Mouse (Mus musculus) limb, embryonic 11.5 days (tissue): ENCODE measurements at regions not wholly inside any gene's neighbourhood (a gene's known extent, or its start where the extent isn't known, plus 50 kb on each side); places are given as distances from the start of the nearest gene placed in this dataset.

Experiments
- ATAC-seq: fragments of 200-750 bp; cut with Nextera tagmentation; 2 replicates; pipeline ENCODE4 v1.8.0; 2017; ENCODE audit warnings: low read depth; ENCODE audit not compliant: insufficient number of reproducible peaks, low FRiP score, low TSS enrichment
- DNase-seq: peaks from one replicate; pipeline ENCODE4 v3.0.0-alpha.2; 2015; ENCODE audit warnings: low spot score
- H3K27ac ChIP-seq: fragments of 300-500 bp; sonication (generic); replicated peaks from 2 replicates; pipeline ENCODE4 v1.5.1; 2014; ENCODE audit warnings: low read depth, mild to moderate bottlenecking, low read length
- H3K27me3 ChIP-seq: fragments of 300-500 bp; sonication (generic); 2 replicates; pipeline ENCODE4 v1.6.1; 2014; ENCODE audit warnings: mild to moderate bottlenecking, low read length, mixed read lengths; ENCODE audit not compliant: control insufficient read depth, insufficient read depth
- H3K36me3 ChIP-seq: fragments of 300-500 bp; sonication (generic); 2 replicates; pipeline ENCODE4 v1.6.1; 2014; ENCODE audit warnings: mild to moderate bottlenecking, low read length, moderate library complexity, mixed read lengths; ENCODE audit not compliant: control insufficient read depth, insufficient read depth
- H3K4me1 ChIP-seq: fragments of 300-500 bp; sonication (generic); 2 replicates; pipeline ENCODE4 v1.6.1; 2014; ENCODE audit warnings: low read length, mixed read lengths; ENCODE audit not compliant: control insufficient read depth, insufficient read depth
- H3K4me2 ChIP-seq: fragments of 300-500 bp; sonication (generic); 2 replicates; pipeline ENCODE4 v1.6.1; 2014; ENCODE audit warnings: low read depth, mild to moderate bottlenecking, moderate library complexity; ENCODE audit not compliant: severe bottlenecking
- H3K4me3 ChIP-seq: fragments of 300-500 bp; sonication (generic); 2 replicates; pipeline ENCODE4 v1.5.1; 2014; ENCODE audit warnings: low read depth, low read length
- H3K9ac ChIP-seq: fragments of 300-500 bp; sonication (generic); 2 replicates; pipeline ENCODE4 v1.6.1; 2014; ENCODE audit warnings: mild to moderate bottlenecking, low read length
- H3K9me3 ChIP-seq: fragments of 300-500 bp; sonication (generic); 2 replicates; pipeline ENCODE4 v1.6.1; 2016; ENCODE audit warnings: low read length; ENCODE audit not compliant: control insufficient read depth
- WGBS: fragments of 180-500 bp; shearing (Covaris S2); extraction: QIAGEN DNeasy Blood & Tissue Kit; methylation state at CpG from one replicate; pipeline ENCODE4 v1.1.7; 2014; 5-methylcytosine and 5-hydroxymethylcytosine counted together

DNA sequence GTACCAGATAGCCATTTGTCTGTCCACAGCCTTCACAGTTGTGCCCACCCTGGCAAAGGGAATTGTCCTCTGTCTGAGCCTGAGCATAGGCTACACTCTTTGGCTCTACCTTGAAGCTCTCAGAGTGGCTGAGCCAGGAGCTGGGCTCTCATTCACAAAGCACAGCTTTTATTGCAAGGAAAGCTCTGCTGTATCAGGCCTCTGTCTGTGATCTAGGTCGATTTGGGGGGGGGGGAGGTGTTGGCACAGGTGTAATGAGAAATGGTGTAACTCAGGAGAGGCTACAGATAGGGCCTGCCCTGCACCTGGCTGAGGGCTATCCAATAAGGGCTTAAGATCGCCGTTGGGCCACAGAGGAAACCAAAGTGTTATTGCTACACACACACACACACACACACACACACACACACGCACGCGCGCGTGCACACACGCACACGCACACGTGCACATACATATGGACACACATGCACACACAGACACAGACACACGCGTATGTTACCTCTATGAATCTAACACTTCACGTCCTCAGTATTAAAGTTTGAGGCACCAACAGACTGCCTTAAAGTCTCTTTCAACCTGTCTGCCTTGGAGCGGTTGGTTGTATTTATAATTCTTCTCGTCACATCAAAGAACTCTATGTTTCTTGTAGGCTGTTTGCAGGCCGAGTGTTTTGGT, 70.9 kb upstream of the Ppara start:
- 88% methylated on average over 17 of the region's 17 CpGs for WGBS
- no peak overlapping the region for H3K9ac ChIP-seq
- ATAC-seq: no peak

DNA sequence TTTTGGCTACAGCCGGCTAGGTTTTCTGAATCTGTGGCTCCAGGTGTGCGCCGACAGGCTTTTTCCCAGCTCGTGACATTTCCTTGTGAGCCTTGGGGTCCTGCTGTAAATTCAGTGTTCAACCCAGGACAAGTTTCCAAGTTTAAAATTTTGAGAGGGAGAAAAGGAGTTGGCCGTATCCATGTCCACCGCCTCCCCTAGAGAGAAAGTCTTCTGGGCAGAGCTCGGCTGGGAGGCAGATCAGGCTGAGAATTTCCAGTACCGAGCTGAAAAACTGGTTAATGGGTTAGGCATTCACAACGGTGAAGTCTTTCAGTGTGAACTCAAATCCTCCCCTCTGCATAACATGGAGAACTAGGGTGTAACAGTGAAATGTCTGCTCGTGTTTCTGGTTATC, 70.4 kb upstream of the Ppara start:
- Histone ChIP-seq H3K27ac (no peak overlapping the region), H3K4me1 (peaks cover 5% of the 10 kb centered on the region; the same call in 1 of the 2 replicates), H3K9me3 (no peaks in the 10 kb centered on the region), H3K4me2 (no peak overlapping the region), H3K27me3 (peaks cover 51% of the 10 kb centered on the region), H3K9ac (no peak overlapping the region), H3K36me3 (no peaks in the 10 kb centered on the region), H3K4me3 (no peak overlapping the region)
- ATAC-seq (no peak), DNase-seq (no peak)
- 80% methylated on average over 10 of the region's 10 CpGs for WGBS

More for the DNA sequence above, 70.9 kb upstream of the Ppara start:
- no peak overlapping the region for H3K4me3 ChIP-seq
- no peaks in the 10 kb centered on the region for H3K36me3 ChIP-seq
- H3K27me3 ChIP-seq: peaks cover 46% of the 10 kb centered on the region
- DNase-seq: no peak
- H3K4me1 ChIP-seq: peaks cover 5% of the 10 kb centered on the region; the same call in 1 of the 2 replicates
- no peaks in the 10 kb centered on the region for H3K9me3 ChIP-seq
- H3K27ac ChIP-seq: no peak overlapping the region
- no peak overlapping the region for H3K4me2 ChIP-seq

DNA sequence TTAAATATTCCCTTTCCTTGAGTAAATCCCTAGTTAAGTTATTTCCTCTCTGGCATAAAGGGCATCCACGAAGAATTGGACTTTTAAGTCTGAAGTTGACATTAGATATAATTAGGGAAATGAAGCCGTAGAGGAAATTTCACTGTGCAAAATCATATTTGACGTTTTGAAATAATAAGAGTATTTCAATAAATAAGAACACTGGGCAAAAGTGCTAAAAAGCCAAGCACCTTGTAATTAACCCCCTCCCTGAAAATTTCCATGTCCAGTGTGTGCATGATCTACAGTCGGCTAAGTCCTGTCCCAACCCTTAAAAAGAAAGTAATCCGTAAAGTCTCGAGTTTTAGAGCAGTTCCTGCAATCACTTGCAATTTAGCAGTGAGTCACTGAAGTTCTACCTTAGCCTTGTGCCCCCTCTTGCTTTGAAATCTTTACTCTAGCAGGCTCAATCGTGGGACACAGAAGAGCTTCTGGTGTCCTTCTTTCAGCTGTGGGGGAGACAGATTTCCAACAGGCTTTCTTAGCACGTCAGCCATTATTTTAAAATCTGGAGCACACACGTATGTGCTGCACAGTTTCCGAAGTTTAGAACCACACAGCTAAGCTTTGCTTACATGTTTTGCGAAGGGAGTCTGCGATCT, 69.5 kb upstream of the Ppara start:
- Histone ChIP-seq H3K27ac (no peak overlapping the region), H3K4me2 (no peak overlapping the region), H3K4me1 (peaks cover 10% of the 10 kb centered on the region), H3K27me3 (peaks cover 60% of the 10 kb centered on the region), H3K9me3 (no peaks in the 10 kb centered on the region), H3K9ac (no peak overlapping the region), H3K4me3 (no peak overlapping the region), H3K36me3 (no peaks in the 10 kb centered on the region)
- WGBS: 70% methylated on average over 12 of the region's 12 CpGs
- no peak for ATAC-seq
- no peak for DNase-seq

DNA sequence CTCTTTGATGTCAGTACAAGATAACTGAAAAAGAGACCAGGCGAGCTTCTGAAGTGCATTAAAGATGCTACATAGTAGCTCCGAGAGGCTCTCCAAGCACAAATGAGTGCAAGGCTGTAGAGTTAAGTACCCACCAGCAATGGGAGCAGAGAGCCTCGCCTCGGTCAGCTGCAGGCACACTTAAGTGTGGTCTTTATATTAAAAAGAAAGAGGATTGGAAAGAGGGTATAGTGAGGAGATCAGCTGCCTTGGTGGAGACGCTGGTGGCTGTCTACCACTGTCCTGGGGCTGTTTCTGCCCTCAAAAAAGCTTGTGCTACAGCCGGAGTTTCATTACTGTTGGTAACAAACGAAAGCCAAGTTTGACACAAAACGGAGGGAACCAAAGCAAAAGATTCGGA, 68.3 kb upstream of the Ppara start:
- Histone ChIP-seq H3K4me2 (no peak overlapping the region), H3K9ac (no peak overlapping the region), H3K27ac (no peak overlapping the region), H3K9me3 (no peaks in the 10 kb centered on the region), H3K36me3 (no peaks in the 10 kb centered on the region), H3K27me3 (peaks cover 62% of the 10 kb centered on the region), H3K4me3 (no peak overlapping the region), H3K4me1 (peaks cover 14% of the 10 kb centered on the region; the same call in 1 of the 2 replicates)
- no peak for DNase-seq
- ATAC-seq: no peak
- WGBS: 72% methylated on average over 9 of the region's 9 CpGs

DNA sequence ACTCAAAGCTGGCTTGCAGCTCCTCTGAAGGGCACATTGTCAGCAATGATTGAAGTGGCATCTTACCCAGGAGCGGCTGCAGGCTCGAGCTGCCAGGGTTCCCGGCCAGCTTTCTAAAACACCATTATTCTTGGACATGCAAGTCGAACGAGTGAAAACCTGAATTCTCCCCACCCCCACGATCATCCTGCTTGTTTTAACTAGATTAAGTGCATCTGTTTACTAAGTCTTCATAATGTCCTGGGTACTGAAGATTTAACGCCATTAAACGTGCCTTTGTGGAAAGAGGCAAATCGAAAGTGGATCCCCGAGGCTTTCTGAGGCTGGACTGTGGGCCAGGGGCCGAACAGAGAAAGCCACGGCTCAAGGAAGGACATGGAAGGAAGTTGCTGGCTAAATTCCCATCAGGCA, 67.4 kb upstream of the Ppara start:
- H3K4me3 ChIP-seq: no peak overlapping the region
- H3K27ac ChIP-seq: no peak overlapping the region
- no peak overlapping the region for H3K4me2 ChIP-seq
- no peak overlapping the region; the same call in 1 of the 2 replicates for H3K9ac ChIP-seq
- H3K9me3 ChIP-seq: no peaks in the 10 kb centered on the region
- no peaks in the 10 kb centered on the region for H3K36me3 ChIP-seq
- peaks cover 64% of the 10 kb centered on the region for H3K27me3 ChIP-seq
- WGBS: 62% methylated on average over 12 of the region's 12 CpGs
- DNase-seq: no peak
- peaks cover 15% of the 10 kb centered on the region; the same call in 1 of the 2 replicates for H3K4me1 ChIP-seq
- ATAC-seq: no peak

DNA sequence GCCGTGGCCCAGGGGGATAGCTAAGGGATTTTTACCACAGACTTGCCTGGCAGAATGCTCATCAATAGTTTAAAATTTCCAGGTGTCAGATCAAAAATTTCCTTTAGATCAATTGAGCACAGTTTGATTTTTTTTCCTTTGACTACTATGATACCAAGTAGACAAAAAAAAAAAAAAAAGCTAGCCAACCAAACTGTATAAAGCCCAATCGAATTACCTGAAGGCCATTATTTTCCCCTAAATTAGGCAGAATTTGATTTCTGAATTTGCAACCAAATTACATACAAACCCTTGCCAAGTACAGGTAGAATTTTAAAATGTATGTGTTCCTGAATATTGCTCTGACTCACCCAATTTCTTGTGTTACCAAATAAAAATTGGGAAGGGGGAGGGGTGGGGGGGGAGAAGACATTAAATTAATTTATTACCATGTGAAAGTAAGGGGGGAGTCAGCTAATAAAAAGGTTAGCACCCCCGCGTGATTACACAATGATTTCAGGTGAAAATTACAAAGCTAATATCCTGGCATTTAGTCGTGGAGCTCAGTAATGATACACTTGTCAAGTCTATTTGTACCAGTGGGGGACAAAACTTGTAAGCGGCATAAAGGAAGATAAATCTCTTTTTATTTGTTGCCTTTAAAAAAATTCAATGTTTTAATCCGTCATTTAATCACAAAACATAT, 66.7 kb upstream of the Ppara start:
- ATAC-seq (no peak), DNase-seq (no peak)
- H3K4me3 ChIP-seq: no peak overlapping the region
- no peaks in the 10 kb centered on the region for H3K9me3 ChIP-seq
- H3K27me3 ChIP-seq: peaks cover 69% of the 10 kb centered on the region
- 70% methylated on average over 7 of the region's 7 CpGs for WGBS
- H3K36me3 ChIP-seq: no peaks in the 10 kb centered on the region
- H3K9ac ChIP-seq: no peak overlapping the region
- H3K27ac ChIP-seq: no peak overlapping the region
- H3K4me2 ChIP-seq: no peak overlapping the region
- H3K4me1 ChIP-seq: peaks cover 15% of the 10 kb centered on the region; the same call in 1 of the 2 replicates

DNA sequence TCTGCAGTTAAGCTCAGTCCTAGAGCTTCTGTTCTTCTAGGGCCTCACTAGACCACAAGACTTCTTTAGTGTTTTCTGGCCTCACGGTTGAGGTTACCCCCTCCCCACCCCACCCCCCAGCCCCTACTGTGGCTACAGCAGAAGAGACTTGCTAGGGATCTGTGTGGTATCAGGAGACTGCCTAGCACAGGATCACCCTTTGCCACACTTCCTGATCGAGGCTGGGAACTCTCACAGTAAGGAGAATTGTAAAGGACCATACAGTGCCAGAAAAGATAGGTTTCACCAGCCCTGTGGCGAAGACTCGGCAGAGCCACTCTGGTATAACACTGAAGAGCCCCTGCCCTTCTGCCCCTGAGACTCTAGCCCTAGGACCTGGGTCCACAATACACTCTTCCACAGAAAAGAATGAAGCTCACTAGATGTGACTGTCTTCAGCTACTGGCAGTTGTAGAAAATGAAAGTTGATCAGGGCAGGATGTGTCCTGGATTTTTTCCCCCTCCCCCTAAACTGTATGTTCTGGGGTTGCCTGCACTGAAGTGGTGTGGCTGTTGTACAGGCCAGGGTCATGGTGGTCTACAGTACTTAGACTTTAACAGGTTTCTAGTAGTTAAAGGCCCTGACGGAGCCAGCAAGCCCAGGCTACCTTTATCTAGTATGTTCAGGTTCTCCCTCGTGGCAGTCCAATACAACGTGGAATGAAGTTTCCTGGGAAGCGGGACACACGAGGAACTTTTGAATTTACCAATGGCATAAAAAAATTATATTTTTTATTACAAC, 65.7 kb upstream of the Ppara start:
- no peak overlapping the region for H3K27ac ChIP-seq
- no peak overlapping the region for H3K4me3 ChIP-seq

DNA sequence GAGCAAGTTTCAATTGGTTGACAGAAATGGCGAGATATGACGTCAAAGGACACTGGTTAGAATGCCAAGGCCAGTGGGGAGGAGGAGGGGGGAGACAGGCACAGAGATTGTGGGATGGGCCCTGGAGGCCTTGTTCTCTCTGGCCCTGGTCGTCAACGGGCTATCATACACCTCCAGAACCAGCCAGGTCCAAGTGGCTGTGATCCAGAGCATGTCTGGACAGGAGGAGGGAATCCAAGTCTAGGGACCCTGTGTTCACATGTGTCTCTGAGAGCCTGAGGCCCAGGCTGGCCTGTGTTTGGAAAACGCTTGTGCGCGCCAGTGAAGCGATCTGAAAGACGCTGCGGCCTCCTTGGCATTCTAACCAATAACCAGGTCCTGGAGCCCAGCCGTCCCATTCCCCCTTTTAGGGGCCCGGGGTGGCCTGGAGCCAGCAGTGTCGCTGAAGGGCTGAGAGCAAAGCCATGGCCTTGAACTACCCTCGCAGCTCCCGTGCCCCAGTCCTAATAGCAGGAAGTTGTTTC, 65.1 kb upstream of the Ppara start:
- peaks cover 15% of the 10 kb centered on the region; the same call in 1 of the 2 replicates for H3K4me1 ChIP-seq
- H3K27me3 ChIP-seq: peaks cover 73% of the 10 kb centered on the region
- H3K27ac ChIP-seq: no peak overlapping the region
- 39% methylated on average over 15 of the region's 15 CpGs for WGBS
- no peak for ATAC-seq
- H3K4me3 ChIP-seq: peak overlapping the region; percentile 65
- no peak for DNase-seq
- H3K9ac ChIP-seq: no peak overlapping the region
- no peaks in the 10 kb centered on the region for H3K9me3 ChIP-seq
- H3K36me3 ChIP-seq: no peaks in the 10 kb centered on the region
- peak overlapping the region; percentile 97 for H3K4me2 ChIP-seq

More for the DNA sequence above, 65.7 kb upstream of the Ppara start:
- 69% methylated on average over 9 of the region's 9 CpGs for WGBS
- H3K27me3 ChIP-seq: peaks cover 68% of the 10 kb centered on the region
- no peak for ATAC-seq
- no peaks in the 10 kb centered on the region for H3K9me3 ChIP-seq
- H3K36me3 ChIP-seq: no peaks in the 10 kb centered on the region
- no peak overlapping the region for H3K9ac ChIP-seq
- H3K4me2 ChIP-seq: no peak overlapping the region
- H3K4me1 ChIP-seq: peaks cover 15% of the 10 kb centered on the region; the same call in 1 of the 2 replicates
- DNase-seq: no peak
